Mouse (Mus musculus): ENCODE data around the gene Obscn. TPM values are rescaled to one million over a fixed set of nuclear protein-coding genes. Genes with fewer than 3 reads are reported as not detected.

Gene Obscn
- polyA plus RNA-seq, 1 experiment, result 0.43 TPM

GRCm38 (mm10) chr11:58990141-58990540 lies 146.1 kb downstream of the Obscn start:
- Histone ChIP-seq H3K27ac (ENCODE audit: insufficient read depth, low read length) (no peak overlapping the region), H3K4me3 (replicated peaks; ENCODE audit: insufficient read depth, low read depth, low read length) (no peak overlapping the region), H3K4me1 (ENCODE audit: control insufficient read depth, insufficient read depth, low read length) (no peaks in the 10 kb centered on the region; the same call in none of the 2 replicates), H3K27me3 (ENCODE audit: control insufficient read depth, insufficient read depth, low read length) (no peaks in the 10 kb centered on the region)
- DNase-seq, result no peak
- no peak for TF ChIP-seq CTCF (IDR thresholded peaks at IDR 0.05; ENCODE audit: borderline replicate concordance, insufficient read depth, low read depth, low read length)
- no peak for TF ChIP-seq POLR2A (IDR thresholded peaks at IDR 0.05; ENCODE audit: borderline replicate concordance, insufficient read depth, low read length)
- 73% methylated on average over 17 of the region's 17 CpGs for WGBS

- TF ChIP-seq CTCF (IDR thresholded peaks at IDR 0.05; ENCODE audit: borderline replicate concordance, insufficient read depth, low read depth, low read length), result no peak
- no peak for TF ChIP-seq POLR2A (IDR thresholded peaks at IDR 0.05; ENCODE audit: borderline replicate concordance, insufficient read depth, low read length)
- Histone ChIP-seq H3K4me1 (ENCODE audit: control insufficient read depth, insufficient read depth, low read length) (no peaks in the 10 kb centered on the region; the same call in none of the 2 replicates), H3K27me3 (ENCODE audit: control insufficient read depth, insufficient read depth, low read length) (no peaks in the 10 kb centered on the region), H3K27ac (ENCODE audit: insufficient read depth, low read length) (no peak overlapping the region), H3K4me3 (replicated peaks; ENCODE audit: insufficient read depth, low read depth, low read length) (no peak overlapping the region)
- no peak for DNase-seq
- 95% methylated on average over 4 of the region's 4 CpGs for whole genome bisulfite sequencing
Observed at GRCm38 (mm10) chr11:58989166-58989565, 147.0 kb downstream of the Obscn start.

- no peak overlapping the region for H3K27ac ChIP-seq (ENCODE audit: insufficient read depth, low read length)
- no peak overlapping the region for H3K4me3 ChIP-seq (replicated peaks; ENCODE audit: insufficient read depth, low read depth, low read length)
- no peaks in the 10 kb centered on the region for H3K27me3 ChIP-seq (ENCODE audit: control insufficient read depth, insufficient read depth, low read length)
- TF ChIP-seq CTCF (IDR thresholded peaks at IDR 0.05; ENCODE audit: borderline replicate concordance, insufficient read depth, low read depth, low read length) (no peak), POLR2A (IDR thresholded peaks at IDR 0.05; ENCODE audit: borderline replicate concordance, insufficient read depth, low read length) (no peak)
- 87% methylated on average over 3 of the region's 3 CpGs for WGBS
- H3K4me1 ChIP-seq (ENCODE audit: control insufficient read depth, insufficient read depth, low read length), result peaks cover 18% of the 10 kb centered on the region
- no peak for DNase-seq
Observed at GRCm38 (mm10) chr11:58985299-58985917, 150.8 kb downstream of the Obscn start.

GRCm38 (mm10) chr11:58984657-58985056 lies 151.5 kb downstream of the Obscn start:
- 93% methylated on average over 7 of the region's 7 CpGs for WGBS
- TF ChIP-seq POLR2A (IDR thresholded peaks at IDR 0.05; ENCODE audit: borderline replicate concordance, insufficient read depth, low read length) (no peak), CTCF (IDR thresholded peaks at IDR 0.05; ENCODE audit: borderline replicate concordance, insufficient read depth, low read depth, low read length) (no peak)
- no peaks in the 10 kb centered on the region for H3K27me3 ChIP-seq (ENCODE audit: control insufficient read depth, insufficient read depth, low read length)

GRCm38 (mm10) chr11:58983691-58984341 lies 152.4 kb downstream of the Obscn start:
- Histone ChIP-seq H3K4me3 (replicated peaks; ENCODE audit: insufficient read depth, low read depth, low read length) (no peak overlapping the region), H3K27me3 (ENCODE audit: control insufficient read depth, insufficient read depth, low read length) (no peaks in the 10 kb centered on the region), H3K4me1 (ENCODE audit: control insufficient read depth, insufficient read depth, low read length) (peaks cover 20% of the 10 kb centered on the region), H3K27ac (ENCODE audit: insufficient read depth, low read length) (no peak overlapping the region)
- TF ChIP-seq CTCF (IDR thresholded peaks at IDR 0.05; ENCODE audit: borderline replicate concordance, insufficient read depth, low read depth, low read length) (no peak), POLR2A (IDR thresholded peaks at IDR 0.05; ENCODE audit: borderline replicate concordance, insufficient read depth, low read length) (no peak)
- WGBS, result 68% methylated on average over 6 of the region's 6 CpGs
- no peak for DNase-seq

More at GRCm38 (mm10) chr11:58984657-58985056, 151.5 kb downstream of the Obscn start:
- no peak overlapping the region for H3K27ac ChIP-seq (ENCODE audit: insufficient read depth, low read length)
- H3K4me1 ChIP-seq (ENCODE audit: control insufficient read depth, insufficient read depth, low read length), result peaks cover 20% of the 10 kb centered on the region
- H3K4me3 ChIP-seq (replicated peaks; ENCODE audit: insufficient read depth, low read depth, low read length), result no peak overlapping the region
- no peak for DNase-seq

GRCm38 (mm10) chr11:58982471-58983097 lies 153.6 kb downstream of the Obscn start:
- no peak overlapping the region for H3K27ac ChIP-seq (ENCODE audit: insufficient read depth, low read length)

GRCm38 (mm10) chr11:58981541-58982447 lies 154.4 kb downstream of the Obscn start:
- no peaks in the 10 kb centered on the region for H3K27me3 ChIP-seq (ENCODE audit: control insufficient read depth, insufficient read depth, low read length)
- peaks cover 20% of the 10 kb centered on the region for H3K4me1 ChIP-seq (ENCODE audit: control insufficient read depth, insufficient read depth, low read length)
- no peak overlapping the region for H3K27ac ChIP-seq (ENCODE audit: insufficient read depth, low read length)
- DNase-seq, result peak in 1 of 2 experiments; percentile 37
- H3K4me3 ChIP-seq (replicated peaks; ENCODE audit: insufficient read depth, low read depth, low read length), result no peak overlapping the region
- TF ChIP-seq POLR2A (IDR thresholded peaks at IDR 0.05; ENCODE audit: borderline replicate concordance, insufficient read depth, low read length) (no peak), CTCF (IDR thresholded peaks at IDR 0.05; ENCODE audit: borderline replicate concordance, insufficient read depth, low read depth, low read length) (no peak)
- 27% methylated on average over 14 of the region's 14 CpGs for WGBS

More at GRCm38 (mm10) chr11:58982471-58983097, 153.6 kb downstream of the Obscn start:
- 72% methylated on average over 18 of the region's 18 CpGs for WGBS
- Histone ChIP-seq H3K27me3 (ENCODE audit: control insufficient read depth, insufficient read depth, low read length) (no peaks in the 10 kb centered on the region), H3K4me3 (replicated peaks; ENCODE audit: insufficient read depth, low read depth, low read length) (no peak overlapping the region), H3K4me1 (ENCODE audit: control insufficient read depth, insufficient read depth, low read length) (peaks cover 20% of the 10 kb centered on the region)
- no peak for DNase-seq
- TF ChIP-seq POLR2A (IDR thresholded peaks at IDR 0.05; ENCODE audit: borderline replicate concordance, insufficient read depth, low read length), result no peak
- TF ChIP-seq CTCF (IDR thresholded peaks at IDR 0.05; ENCODE audit: borderline replicate concordance, insufficient read depth, low read depth, low read length), result no peak
